Mouse (Mus musculus): ENCODE data around the gene Drd4. TPM values are rescaled to one million over a fixed set of nuclear protein-coding genes. Genes with fewer than 3 reads are reported as not detected.
A peak's percentile ranks its signal among the peaks of the same experiment; 100 is the strongest.

The Drd4 gene
- total RNA-seq, 4 experiments from 2014 or later, result not detected

- DNase-seq (ENCODE audit: low spot score in 2 of 2), result no peak
Observed at GRCm38 (mm10) chr7:141292583-141293388, 980 bp downstream of the Drd4 start.

- no peak for DNase-seq (ENCODE audit: low spot score in 2 of 2)
Observed at GRCm38 (mm10) chr7:141293852-141294471, 2.2 kb downstream of the Drd4 start.

GRCm38 (mm10) chr7:141294479-141294878 is 2.7 kb downstream of the Drd4 start:
- DNase-seq (ENCODE audit: low spot score in 2 of 2), result no peak

DNA sequence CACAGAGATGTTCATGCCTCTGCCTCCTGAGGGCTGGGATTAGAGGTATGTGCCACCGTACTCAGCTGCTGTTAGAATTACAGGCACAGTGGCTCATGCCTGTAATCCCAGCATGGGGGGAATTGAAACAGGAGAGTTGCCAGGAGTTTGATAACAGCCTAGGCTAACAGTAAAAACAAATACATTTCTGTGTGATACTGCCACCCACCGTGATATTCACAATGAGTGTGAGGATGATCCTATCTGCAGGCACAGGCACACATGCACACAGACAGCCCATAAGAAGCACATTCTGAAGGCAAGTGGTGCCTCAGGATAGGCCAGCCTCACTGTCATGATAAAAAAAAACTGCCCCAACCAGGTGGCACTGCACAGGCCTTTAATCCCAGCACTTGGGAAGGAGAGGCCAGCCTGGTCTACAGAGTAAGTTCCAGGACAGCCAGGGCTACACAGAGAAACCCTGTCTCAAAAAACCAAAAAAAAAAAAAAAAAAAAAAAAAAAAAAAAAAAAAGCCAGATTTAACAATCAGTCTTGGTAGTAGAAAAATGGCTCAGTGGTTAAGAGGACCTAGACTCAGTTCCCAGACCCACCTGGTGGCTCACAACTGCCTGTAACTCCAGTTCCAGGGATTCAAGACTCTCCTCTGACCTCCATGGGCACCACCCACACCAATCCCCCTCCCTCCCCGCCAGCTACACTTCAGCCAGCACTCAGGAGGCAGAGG is 6.3 kb downstream of the Drd4 start:
- no peak for DNase-seq (ENCODE audit: low spot score in 2 of 2)

DNA sequence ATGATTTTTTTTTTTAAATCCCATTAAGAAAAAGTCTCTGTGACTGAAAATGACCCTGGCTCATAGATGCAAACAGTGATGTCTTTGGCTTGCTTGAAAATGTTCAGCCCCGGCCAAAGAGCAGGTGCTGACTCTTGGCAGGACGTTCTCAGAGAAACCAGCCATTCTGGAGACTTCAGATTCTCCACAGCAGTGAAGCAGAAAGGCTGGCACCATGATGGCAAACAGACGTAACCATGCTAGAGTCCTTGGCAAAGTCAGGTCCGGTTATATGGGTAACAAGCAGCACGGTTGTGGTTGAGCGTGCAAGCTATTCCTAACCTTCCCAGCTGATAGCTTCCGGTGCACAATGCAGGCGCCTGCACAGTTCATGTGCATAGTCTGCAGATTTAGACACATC is 7.4 kb downstream of the Drd4 start:
- DNase-seq (ENCODE audit: low spot score in 2 of 2), result no peak

GRCm38 (mm10) chr7:141301386-141301785 is 9.6 kb downstream of the Drd4 start:
- no peak for DNase-seq (ENCODE audit: low spot score in 2 of 2)

- no peak for DNase-seq (ENCODE audit: low spot score in 2 of 2)
Observed at GRCm38 (mm10) chr7:141302702-141303268, 11.0 kb downstream of the Drd4 start.

DNA sequence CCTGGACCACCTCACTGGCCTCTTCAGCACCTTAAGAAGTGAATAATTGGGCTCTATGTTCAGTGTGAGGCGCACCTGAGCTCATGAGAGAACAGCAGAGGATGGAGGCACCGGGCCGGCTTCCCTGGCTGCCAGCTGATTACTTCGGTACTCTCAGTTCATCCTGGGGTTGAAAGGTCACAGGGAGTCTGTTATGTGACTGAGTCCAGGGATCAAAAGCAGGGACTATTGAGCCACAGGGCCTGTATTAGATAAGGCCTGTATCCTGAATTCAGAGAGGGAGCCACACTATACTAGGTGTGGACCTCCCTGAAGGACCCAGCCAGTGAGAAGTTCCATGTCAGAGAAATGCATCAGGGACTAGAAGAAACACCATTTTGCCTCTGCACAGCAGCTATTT is 12.7 kb downstream of the Drd4 start:
- DNase-seq (ENCODE audit: low spot score in 2 of 2), result no peak

DNA sequence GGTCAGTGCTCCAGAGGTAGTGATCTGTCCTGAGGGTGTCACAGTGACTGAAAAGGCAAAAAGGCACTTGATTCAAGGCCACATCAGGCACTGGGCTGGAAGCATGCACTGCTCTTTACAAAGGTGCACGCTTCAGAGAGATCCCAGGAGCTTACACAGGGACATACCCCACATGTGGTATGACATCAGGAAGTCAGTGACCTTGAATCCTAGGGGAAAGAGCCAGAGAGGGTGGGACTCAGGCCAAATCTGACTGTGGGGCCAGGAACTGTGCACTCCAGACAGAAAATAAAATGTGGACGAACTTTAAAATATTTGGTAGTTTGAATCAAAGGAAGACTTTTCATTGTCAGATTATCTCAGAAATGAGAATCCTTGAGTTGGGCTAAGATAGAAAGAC is 22.6 kb downstream of the Drd4 start:
- no peak for DNase-seq (ENCODE audit: low spot score in 2 of 2)

GRCm38 (mm10) chr7:141315076-141315475 is 23.3 kb downstream of the Drd4 start:
- no peak for DNase-seq (ENCODE audit: low spot score in 2 of 2)

GRCm38 (mm10) chr7:141315974-141316373 is 24.2 kb downstream of the Drd4 start:
- no peak for DNase-seq (ENCODE audit: low spot score in 2 of 2)

DNA sequence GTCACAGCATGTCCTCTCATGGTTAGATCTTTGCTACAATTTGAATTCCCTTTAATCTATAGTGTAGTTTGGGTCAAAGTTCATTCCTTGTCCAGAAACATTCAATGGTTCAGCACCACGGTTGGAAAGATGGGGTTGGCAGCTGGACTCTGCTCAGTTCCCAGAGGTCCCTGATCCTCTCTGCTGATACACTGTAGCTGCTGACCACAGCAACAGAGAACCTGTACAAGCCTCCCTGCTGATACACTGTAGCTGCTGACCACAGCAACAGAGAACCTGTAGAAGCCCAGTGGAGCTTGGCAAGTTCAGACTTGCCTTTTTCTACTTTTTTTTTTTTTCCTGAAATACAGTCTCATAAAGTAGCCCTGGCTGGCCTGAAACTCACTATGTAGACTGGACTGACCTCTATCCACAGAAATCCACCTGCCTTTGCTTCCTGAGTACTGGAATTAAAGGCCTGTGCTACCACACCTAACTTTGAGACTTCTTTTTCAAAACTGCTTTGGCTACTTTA is 25.9 kb downstream of the Drd4 start:
- DNase-seq (ENCODE audit: low spot score in 2 of 2), result no peak

- no peak for DNase-seq (ENCODE audit: low spot score in 2 of 2)
Observed at GRCm38 (mm10) chr7:141319446-141319845, 27.6 kb downstream of the Drd4 start.

- no peak for DNase-seq (ENCODE audit: low spot score in 2 of 2)
Observed at GRCm38 (mm10) chr7:141324686-141325085, 32.9 kb downstream of the Drd4 start.

- DNase-seq (ENCODE audit: low spot score in 2 of 2), result no peak
Observed at GRCm38 (mm10) chr7:141326546-141327446, 35.0 kb downstream of the Drd4 start.

- peak; percentile 99 to 100 for DNase-seq (ENCODE audit: low spot score in 2 of 2)
Observed at GRCm38 (mm10) chr7:141327469-141328372, 35.9 kb downstream of the Drd4 start, which contains the start of the genes Deaf1 and Tmem80. TSS of gene Deaf1 (minus strand) at chr7:141327690. TSS of gene Tmem80 (plus strand) at chr7:141327739.

- DNase-seq (ENCODE audit: low spot score in 2 of 2), result no peak
Observed at GRCm38 (mm10) chr7:141328373-141328990, 36.7 kb downstream of the Drd4 start.

- no peak for DNase-seq (ENCODE audit: low spot score in 2 of 2)
Observed at GRCm38 (mm10) chr7:141330706-141331105, 38.9 kb downstream of the Drd4 start.

- no peak for DNase-seq (ENCODE audit: low spot score in 2 of 2)
Observed at GRCm38 (mm10) chr7:141331990-141332389, 40.2 kb downstream of the Drd4 start.

Data from gastrocnemius, adult 8-10 months (tissue).